Mouse (Mus musculus) bone marrow, adult 2 months (tissue): Measurements from ENCODE around the gene March8. TPM values are rescaled to one million over a fixed set of nuclear protein-coding genes. Genes with fewer than 3 reads are reported as not detected.
"Not testable (repeated sequence)": the region's sequence is repeated elsewhere in the genome, so short reads cannot be mapped to it uniquely, and the experiment has no call there.

ENCODE experiments used
- H3K27ac ChIP-seq: fragments of 200-500 bp; 2 replicates; pipeline ENCODE4 v1.5.1; 2012; ENCODE audit warnings: low read depth, mild to moderate bottlenecking, control low read depth, inconsistent platforms, low read length; ENCODE audit not compliant: control insufficient read depth, poor library complexity, insufficient read depth
- H3K4me1 ChIP-seq: fragments of 200-500 bp; 2 replicates; pipeline ENCODE4 v1.6.1; 2011; ENCODE audit warnings: low read length; ENCODE audit not compliant: control insufficient read depth, insufficient read depth
- H3K4me3 ChIP-seq: fragments of 200-500 bp; replicated peaks from 2 replicates; pipeline ENCODE3; 2011; ENCODE audit warnings: mild to moderate bottlenecking, low read depth, low read length, control low read depth; ENCODE audit not compliant: control insufficient read depth
- CTCF ChIP-seq: fragments of 200-500 bp; IDR thresholded peaks from 2 replicates; pipeline ENCODE4 v1.5.1; 2011; ENCODE audit warnings: low read length, control low read depth; ENCODE audit not compliant: control insufficient read depth, insufficient read depth
- POLR2A ChIP-seq: fragments of 200-500 bp; IDR thresholded peaks from 2 replicates; pipeline ENCODE4 v1.6.1; 2011; ENCODE audit warnings: low read depth, mild to moderate bottlenecking, control low read depth, low read length, borderline replicate concordance; ENCODE audit not compliant: control insufficient read depth
- WGBS: fragments of 180-500 bp; shearing (Covaris S2); methylation state at CpG from one replicate; pipeline ENCODE4 v1.1.7; 2018; 5-methylcytosine and 5-hydroxymethylcytosine counted together
- polyA plus RNA-seq: library from polyadenylated mRNA; stranded (reverse); fragments of >200 nt; gene quantifications from 2 replicates; pipeline ENCODE4 v1.2.4, GENCODE M21; 2011; ENCODE audit warnings: low replicate concordance; ENCODE audit not compliant: missing spikeins, insufficient read depth, insufficient read length

The March8 gene
- polyA plus RNA-seq, 1 experiment, result 61.5 TPM

DNA sequence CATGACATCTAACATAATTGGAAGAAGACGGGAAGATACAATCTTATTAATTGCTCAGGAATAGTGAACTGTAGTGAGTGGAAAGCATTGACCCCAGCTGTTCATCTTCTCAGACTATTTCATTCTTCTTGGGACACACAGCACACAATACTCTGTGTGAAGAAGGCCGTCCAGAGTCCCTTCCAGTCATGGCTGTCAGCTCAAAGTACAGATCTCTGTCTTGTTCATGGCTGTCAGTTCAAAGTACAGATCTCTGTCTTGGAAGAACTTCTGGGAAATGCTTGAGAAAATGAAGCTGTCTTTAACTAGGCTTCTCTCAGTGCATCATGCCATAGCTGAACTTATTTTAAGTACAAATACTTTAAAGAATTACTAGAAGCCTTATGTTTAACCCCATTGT lies 10.1 kb downstream of the March8 start:
- no peaks in the 10 kb centered on the region for H3K4me1 ChIP-seq
- no peak overlapping the region for H3K4me3 ChIP-seq
- TF ChIP-seq POLR2A (no peak), CTCF (no peak)
- no peak overlapping the region for H3K27ac ChIP-seq
- 92% methylated on average over 2 of the region's 2 CpGs for WGBS

DNA sequence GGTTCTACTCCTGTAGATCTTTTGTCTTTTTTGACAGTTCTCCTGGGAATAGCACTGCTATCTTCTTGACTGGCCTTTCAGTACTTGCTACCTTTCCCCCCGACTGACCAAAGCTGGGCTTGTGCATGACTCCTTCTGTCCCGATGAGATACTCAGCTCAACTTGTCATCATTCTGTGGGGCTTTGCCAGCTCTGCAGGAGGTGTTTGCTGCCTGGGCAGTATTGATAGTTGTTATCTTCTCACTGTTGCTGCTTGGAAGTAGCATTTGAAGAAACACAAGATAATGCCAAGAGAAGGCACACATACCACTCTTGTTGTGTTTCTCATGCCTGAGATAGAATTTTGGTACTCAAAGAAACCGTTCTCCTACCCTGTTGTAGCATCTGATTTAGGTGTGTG lies 12.2 kb downstream of the March8 start:
- H3K4me3 ChIP-seq, result no peak overlapping the region
- no peaks in the 10 kb centered on the region; the same call in 1 of the 2 replicates for H3K4me1 ChIP-seq
- 56% methylated on average over 3 of the region's 3 CpGs for WGBS
- peak overlapping the region; percentile 71; the same call in 1 of the 2 replicates for H3K27ac ChIP-seq
- TF ChIP-seq POLR2A (no peak), CTCF (no peak)

DNA sequence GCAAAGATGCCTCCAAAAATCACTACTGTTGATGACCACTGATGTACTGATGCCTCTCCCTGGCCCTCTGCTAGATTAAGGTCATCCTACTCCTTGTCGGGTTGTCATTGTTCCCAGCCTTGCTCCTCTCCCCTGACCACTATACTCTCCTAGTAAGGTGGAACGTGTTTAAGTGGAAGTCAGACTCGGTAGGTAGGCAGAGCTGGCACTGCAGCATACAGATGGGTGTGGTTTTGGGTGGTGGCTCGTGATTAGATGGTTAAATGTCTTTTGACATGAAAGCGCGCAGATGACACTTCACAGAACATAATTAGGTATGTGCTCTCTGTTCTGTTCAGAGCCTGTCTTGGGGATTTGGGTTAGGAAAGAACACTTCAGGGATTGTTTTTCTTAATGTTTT lies 12.8 kb downstream of the March8 start:
- H3K4me1 ChIP-seq, result no peaks in the 10 kb centered on the region; the same call in 1 of the 2 replicates
- H3K27ac ChIP-seq, result peak overlapping the region; percentile 71; the same call in 1 of the 2 replicates
- 70% methylated on average over 6 of the region's 6 CpGs for WGBS
- no peak for TF ChIP-seq CTCF
- peak overlapping the region; percentile 48 for H3K4me3 ChIP-seq

DNA sequence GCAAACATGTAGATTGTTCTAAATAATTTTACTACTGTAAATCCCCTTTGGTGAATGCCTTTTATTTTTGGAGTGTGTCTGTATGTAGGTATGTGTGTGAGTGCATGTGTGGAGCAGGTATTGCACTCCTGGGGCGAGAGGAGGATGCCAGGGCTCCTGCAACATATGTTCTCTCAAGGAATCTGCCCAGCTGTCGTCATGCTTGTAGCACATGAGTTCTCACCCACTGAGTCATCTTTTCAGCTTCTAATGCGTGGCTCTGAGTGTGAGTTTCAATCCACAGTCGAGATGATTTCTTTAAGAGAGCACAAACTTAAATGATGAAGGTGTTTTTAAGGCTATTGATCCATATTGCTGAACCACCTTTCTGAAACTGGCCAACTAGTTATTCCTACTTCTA lies 13.7 kb downstream of the March8 start:
- H3K4me3 ChIP-seq, result peak overlapping the region; percentile 64
- peak overlapping the region; percentile 26 for H3K27ac ChIP-seq
- TF ChIP-seq CTCF (no peak), POLR2A (no peak)
- H3K4me1 ChIP-seq, result no peaks in the 10 kb centered on the region; the same call in 1 of the 2 replicates
- WGBS, result 71% methylated on average over 4 of the region's 4 CpGs

DNA sequence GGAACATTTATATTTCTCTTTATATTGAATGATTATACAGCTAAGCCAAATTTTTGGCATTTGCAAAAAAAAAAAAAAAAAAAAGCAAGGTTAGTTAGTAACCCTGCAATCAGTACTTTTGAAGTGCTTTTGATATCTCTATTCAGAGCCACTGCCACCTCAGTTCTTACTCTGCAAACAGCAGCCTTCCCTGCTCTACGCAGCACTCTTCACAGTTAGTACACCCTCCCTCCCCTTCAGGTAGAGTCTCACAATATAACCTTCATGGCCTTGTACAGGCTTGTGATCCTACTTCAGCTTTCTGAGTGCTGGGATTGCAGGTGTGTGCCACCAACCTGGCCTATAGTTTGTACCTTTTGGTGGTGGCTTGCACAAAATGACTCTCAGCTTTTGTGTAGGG lies 15.6 kb downstream of the March8 start:
- H3K27ac ChIP-seq, result no peak overlapping the region
- TF ChIP-seq POLR2A (no peak), CTCF (no peak)
- 92% methylated on average over 1 of the region's 1 CpGs for WGBS
- peak overlapping the region; percentile 26 for H3K4me3 ChIP-seq
- H3K4me1 ChIP-seq, result no peaks in the 10 kb centered on the region; the same call in 1 of the 2 replicates

DNA sequence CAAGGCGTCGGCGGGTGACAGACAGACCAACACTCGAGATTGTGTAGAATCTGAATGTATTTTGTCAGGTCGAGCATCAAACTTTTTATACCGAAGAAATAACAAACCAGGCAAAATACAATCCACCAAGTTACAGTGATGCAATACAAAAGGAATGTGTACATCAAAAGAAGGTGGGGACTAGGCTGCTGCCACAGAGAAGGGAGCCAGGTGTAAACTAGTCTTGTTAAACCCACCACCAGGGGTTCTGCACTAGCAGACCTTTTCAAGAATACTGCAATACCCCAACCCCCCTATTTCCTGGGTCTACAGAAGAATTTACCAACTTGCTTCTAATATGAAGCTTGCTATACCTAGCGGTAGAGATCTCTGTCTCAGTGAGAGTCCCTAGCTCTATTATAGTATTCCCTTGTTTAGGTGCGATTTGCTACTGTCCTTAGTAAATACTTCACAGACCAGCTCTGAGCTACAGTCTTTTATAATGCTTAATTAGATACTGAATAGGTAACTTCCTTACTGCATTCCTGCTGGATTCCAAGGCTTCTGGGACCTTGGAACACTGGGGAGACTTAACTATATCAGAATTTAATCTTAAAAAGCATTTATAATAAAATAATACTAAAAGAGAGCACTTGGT lies 18.6 kb downstream of the March8 start:
- H3K27ac ChIP-seq, H3K4me3 ChIP-seq, H3K4me1 ChIP-seq: not testable (repeated sequence)
- 89% methylated on average over 8 of the region's 8 CpGs for WGBS

DNA sequence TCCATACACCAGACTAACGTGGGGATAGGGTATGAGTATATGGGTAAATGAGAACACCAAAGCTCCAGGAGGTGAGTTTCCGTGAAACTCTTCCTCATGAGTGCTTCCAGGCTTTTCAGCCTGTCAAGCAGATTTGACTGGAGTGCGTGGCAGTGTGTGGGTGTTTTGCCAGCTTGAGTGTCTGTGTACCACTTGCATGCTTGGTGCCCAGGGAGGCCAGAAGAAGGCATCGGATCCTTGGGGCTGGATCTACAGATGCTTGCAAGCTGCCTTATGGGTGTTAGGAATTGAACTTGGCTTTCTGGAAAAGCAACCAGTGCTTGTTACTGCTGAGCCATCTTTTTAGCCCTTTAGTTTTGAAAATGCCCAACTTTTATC lies 19.1 kb downstream of the March8 start:
- no peak overlapping the region for H3K27ac ChIP-seq
- H3K4me3 ChIP-seq, result no peak overlapping the region
- TF ChIP-seq POLR2A (no peak), CTCF (no peak)
- 88% methylated on average over 4 of the region's 4 CpGs for WGBS
- H3K4me1 ChIP-seq, result no peaks in the 10 kb centered on the region; the same call in 1 of the 2 replicates

DNA sequence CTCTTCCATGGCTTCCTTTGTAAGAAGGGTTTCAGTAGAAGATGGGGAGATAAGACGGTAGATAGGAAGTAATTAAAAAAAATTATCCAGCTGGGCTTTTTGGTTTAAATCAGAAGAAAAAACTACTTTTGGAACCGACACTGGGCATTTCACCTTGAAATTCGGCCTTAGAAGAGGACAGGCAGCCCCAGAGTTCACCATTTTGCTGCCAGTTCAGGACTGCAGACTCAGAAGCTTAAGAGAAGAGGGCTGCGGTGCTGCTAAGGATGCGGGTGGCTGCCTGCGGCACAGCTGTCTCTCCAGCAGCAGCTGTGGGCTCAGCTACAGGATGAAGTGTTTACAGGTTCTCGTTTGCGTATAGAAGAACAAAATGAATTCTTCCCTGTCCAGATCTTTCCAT lies 20.2 kb downstream of the March8 start:
- TF ChIP-seq POLR2A (no peak), CTCF (no peak)
- H3K27ac ChIP-seq, result no peak overlapping the region
- no peaks in the 10 kb centered on the region; the same call in 1 of the 2 replicates for H3K4me1 ChIP-seq
- 75% methylated on average over 8 of the region's 8 CpGs for whole genome bisulfite sequencing
- H3K4me3 ChIP-seq, result no peak overlapping the region

DNA sequence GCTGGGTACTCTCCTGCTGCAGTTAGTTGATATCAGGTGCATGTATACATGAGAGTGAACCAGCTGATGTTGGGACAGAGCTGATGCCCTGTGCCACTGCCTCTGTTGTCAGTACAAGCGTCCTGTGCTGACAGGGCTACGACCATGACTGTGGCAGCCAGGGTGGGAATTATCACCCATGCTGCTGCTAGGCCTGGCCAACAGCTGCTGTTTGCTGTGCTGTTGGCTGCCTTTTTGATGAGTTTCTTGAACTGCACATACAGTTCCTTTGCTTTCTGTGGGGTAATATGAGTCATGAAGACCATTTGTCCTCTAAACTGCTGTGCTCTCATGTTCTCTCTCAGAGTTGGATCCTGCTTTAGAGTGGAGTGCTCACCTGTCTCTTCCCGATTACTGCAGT lies 21.4 kb downstream of the March8 start:
- no peaks in the 10 kb centered on the region; the same call in 1 of the 2 replicates for H3K4me1 ChIP-seq
- TF ChIP-seq CTCF (no peak), POLR2A (no peak)
- WGBS, result 93% methylated on average over 3 of the region's 3 CpGs
- H3K27ac ChIP-seq, result no peak overlapping the region
- no peak overlapping the region for H3K4me3 ChIP-seq
